Mouse (Mus musculus) forebrain, embryonic 11.5 days (tissue): Measurements from ENCODE around the gene Whamm. TPM values are rescaled to one million over a fixed set of nuclear protein-coding genes. Genes with fewer than 3 reads are reported as not detected.
A peak's percentile ranks its signal among the peaks of the same experiment; 100 is the strongest.

Experiments
- ATAC-seq: fragments of 200-750 bp; cut with Nextera tagmentation; replicated peaks from 2 replicates; pipeline ENCODE4 v1.8.0; 2017; ENCODE audit warnings: moderate TSS enrichment; ENCODE audit not compliant: low FRiP score
- DNase-seq: peaks from one replicate; pipeline ENCODE4 v3.0.0-alpha.2; 2017; ENCODE audit warnings: low spot score
- H3K27ac ChIP-seq: fragments of 300-500 bp; sonication (generic); 2 replicates; pipeline ENCODE4 v1.5.1; 2014; ENCODE audit warnings: low read depth, low read length
- H3K27me3 ChIP-seq: fragments of 300-500 bp; sonication (generic); 2 replicates; pipeline ENCODE4 v1.6.1; 2014; ENCODE audit warnings: mild to moderate bottlenecking, low read length, mixed read lengths; ENCODE audit not compliant: control insufficient read depth, insufficient read depth
- H3K36me3 ChIP-seq: fragments of 300-500 bp; sonication (generic); 2 replicates; pipeline ENCODE4 v1.6.1; 2014; ENCODE audit warnings: mild to moderate bottlenecking, low read length, moderate library complexity, mixed read lengths; ENCODE audit not compliant: control insufficient read depth, insufficient read depth
- H3K4me1 ChIP-seq: fragments of 300-500 bp; sonication (generic); replicated peaks from 2 replicates; pipeline ENCODE4 v1.6.1; 2014; ENCODE audit warnings: low read length, mixed read lengths; ENCODE audit not compliant: control insufficient read depth, insufficient read depth
- H3K4me2 ChIP-seq: fragments of 300-500 bp; sonication (generic); 2 replicates; pipeline ENCODE4 v1.6.1; 2014; ENCODE audit warnings: low read depth, mild to moderate bottlenecking, low read length, moderate library complexity, mixed read lengths; ENCODE audit not compliant: severe bottlenecking
- H3K4me3 ChIP-seq: fragments of 300-500 bp; sonication (generic); 2 replicates; pipeline ENCODE4 v1.5.1; 2014; ENCODE audit warnings: low read depth, low read length
- H3K9ac ChIP-seq: fragments of 300-500 bp; sonication (generic); 2 replicates; pipeline ENCODE4 v1.6.1; 2014; ENCODE audit warnings: low read length
- H3K9me3 ChIP-seq: fragments of 300-500 bp; sonication (generic); 2 replicates; pipeline ENCODE4 v1.6.1; 2016; ENCODE audit warnings: low read length, mixed read lengths; ENCODE audit not compliant: control insufficient read depth
- WGBS: fragments of 180-500 bp; shearing (Covaris S2); extraction: QIAGEN DNeasy Blood & Tissue Kit; methylation state at CpG from one replicate; pipeline ENCODE4 v1.1.7; 2014; 5-methylcytosine and 5-hydroxymethylcytosine counted together
- polyA plus RNA-seq: library from polyadenylated mRNA; unstranded; fragments of >200 nt; fragmentation: Nextera tagmentation; extraction: Ambion mirVana; gene quantifications from 2 replicates; pipeline ENCODE4 v1.2.1, GENCODE M21; 2014

Gene Whamm
- polyA plus RNA-seq, result 5.3 and 7.1 TPM in 2 replicates

- WGBS, result under 1% methylated on average over 81 of the region's 96 CpGs
- no peaks in the 10 kb centered on the region for H3K9me3 ChIP-seq
- H3K27ac ChIP-seq, result peak within 1 kb of the TSS; percentile 84
- no peaks in the 10 kb centered on the region for H3K4me1 ChIP-seq
- H3K4me3 ChIP-seq, result peak within 1 kb of the TSS; percentile 80
- no peaks in the 10 kb centered on the region for H3K27me3 ChIP-seq
- peak within 1 kb of the TSS; percentile 80 for H3K4me2 ChIP-seq
- DNase-seq, result peak; percentile 94
- peak; percentile 99 for ATAC-seq
- peak within 1 kb of the TSS; percentile 85 for H3K9ac ChIP-seq
- no peaks in the 10 kb centered on the region; the same call in 1 of the 2 replicates for H3K36me3 ChIP-seq
These were observed at the start of gene Whamm for GRCm38 (mm10) chr7:81571108-81571940. Gene Whamm (plus strand): TSS chr7:81571266.

- ATAC-seq, result peak; percentile 97
- no peaks in the 10 kb centered on the region for H3K9me3 ChIP-seq
- DNase-seq, result peak; percentile 97
- no peaks in the 10 kb centered on the region; the same call in 1 of the 2 replicates for H3K36me3 ChIP-seq
- H3K27ac ChIP-seq, result peak overlapping the region; percentile 90
- H3K4me2 ChIP-seq, result peak overlapping the region; percentile 90
- WGBS, result under 1% methylated on average over 31 of the region's 31 CpGs
- no peaks in the 10 kb centered on the region for H3K27me3 ChIP-seq
- H3K4me3 ChIP-seq, result peak overlapping the region; percentile 68
- H3K9ac ChIP-seq, result peak overlapping the region; percentile 86
- peaks cover 7% of the 10 kb centered on the region for H3K4me1 ChIP-seq
These were observed 47.9 kb upstream of the Whamm start for GRCm38 (mm10) chr7:81523008-81523662.

- Histone ChIP-seq H3K4me2 (peak overlapping the region; percentile 90), H3K9me3 (no peaks in the 10 kb centered on the region), H3K4me1 (peaks cover 7% of the 10 kb centered on the region), H3K9ac (peak overlapping the region; percentile 86), H3K4me3 (peak overlapping the region; percentile 68), H3K27me3 (no peaks in the 10 kb centered on the region), H3K36me3 (no peaks in the 10 kb centered on the region; the same call in 1 of the 2 replicates), H3K27ac (peak overlapping the region; percentile 90)
- ATAC-seq (peak; percentile 34; the same call in 1 of the 2 replicates), DNase-seq (no peak)
- 11% methylated on average over 13 of the region's 13 CpGs for WGBS
These were observed 47.4 kb upstream of the Whamm start for GRCm38 (mm10) chr7:81523663-81524017.

GRCm38 (mm10) chr7:81528918-81529317 lies 42.1 kb upstream of the Whamm start:
- Histone ChIP-seq H3K9ac (no peak overlapping the region), H3K4me2 (no peak overlapping the region), H3K4me1 (peaks cover 4% of the 10 kb centered on the region), H3K36me3 (peaks cover 13% of the 10 kb centered on the region; the same call in 1 of the 2 replicates), H3K27me3 (no peaks in the 10 kb centered on the region), H3K27ac (no peak overlapping the region), H3K4me3 (no peak overlapping the region), H3K9me3 (peaks cover 1% of the 10 kb centered on the region)
- ATAC-seq, result no peak
- no peak for DNase-seq
- 95% methylated on average over 8 of the region's 8 CpGs for WGBS

- 89% methylated on average over 1 of the region's 1 CpGs for WGBS
- Histone ChIP-seq H3K4me1 (no peaks in the 10 kb centered on the region), H3K4me3 (no peak overlapping the region), H3K9ac (no peak overlapping the region), H3K9me3 (peaks cover 5% of the 10 kb centered on the region), H3K27me3 (no peaks in the 10 kb centered on the region), H3K27ac (no peak overlapping the region), H3K4me2 (no peak overlapping the region), H3K36me3 (peaks cover 22% of the 10 kb centered on the region)
- no peak for ATAC-seq
- no peak for DNase-seq
These were observed 39.6 kb upstream of the Whamm start for GRCm38 (mm10) chr7:81531462-81531861.

GRCm38 (mm10) chr7:81536478-81536877 lies 34.6 kb upstream of the Whamm start:
- no peak for ATAC-seq
- no peak overlapping the region for H3K9ac ChIP-seq
- 0 out of 2 replicates have a peak, but pooled peaks cover 3% of the 10 kb centered on the region for H3K4me1 ChIP-seq
- no peaks in the 10 kb centered on the region for H3K27me3 ChIP-seq
- peaks cover 5% of the 10 kb centered on the region for H3K9me3 ChIP-seq
- no peak overlapping the region for H3K4me3 ChIP-seq
- H3K27ac ChIP-seq, result no peak overlapping the region
- WGBS, result 96% methylated on average over 4 of the region's 4 CpGs
- H3K4me2 ChIP-seq, result no peak overlapping the region
- H3K36me3 ChIP-seq, result peaks cover 19% of the 10 kb centered on the region
- DNase-seq, result no peak

- 70% methylated on average over 2 of the region's 2 CpGs for WGBS
- Histone ChIP-seq H3K4me2 (no peak overlapping the region), H3K4me1 (0 out of 2 replicates have a peak, but pooled peaks cover 3% of the 10 kb centered on the region), H3K9me3 (peaks cover 5% of the 10 kb centered on the region), H3K36me3 (peaks cover 9% of the 10 kb centered on the region), H3K27ac (no peak overlapping the region), H3K9ac (no peak overlapping the region), H3K27me3 (no peaks in the 10 kb centered on the region), H3K4me3 (no peak overlapping the region)
- ATAC-seq (no peak), DNase-seq (no peak)
These were observed 32.9 kb upstream of the Whamm start for GRCm38 (mm10) chr7:81538070-81538675.

GRCm38 (mm10) chr7:81539565-81539964 lies 31.5 kb upstream of the Whamm start:
- WGBS, result 9% methylated on average over 2 of the region's 2 CpGs
- Histone ChIP-seq H3K9me3 (no peaks in the 10 kb centered on the region), H3K4me2 (no peak overlapping the region), H3K4me1 (0 out of 2 replicates have a peak, but pooled peaks cover 3% of the 10 kb centered on the region), H3K9ac (no peak overlapping the region), H3K27ac (peak overlapping the region; percentile 38; the same call in 1 of the 2 replicates), H3K4me3 (no peak overlapping the region), H3K36me3 (peaks cover 3% of the 10 kb centered on the region), H3K27me3 (no peaks in the 10 kb centered on the region)
- no peak for DNase-seq
- ATAC-seq, result 0 out of 2 replicates have a peak, but pooled peaks have one; percentile 58
